Mouse (Mus musculus) MEL (cell line): Measurements from ENCODE around the gene Med31. TPM values are rescaled to one million over a fixed set of nuclear protein-coding genes. Genes with fewer than 3 reads are reported as not detected.

Experiments
- DNase-seq: peaks from one replicate; pipeline ENCODE4 v3.0.0; 2011; ENCODE audit warnings: low read depth, low spot score
- H3K27ac ChIP-seq: 2 replicates; pipeline ENCODE4 v1.5.1; 2012; ENCODE audit warnings: low read depth, mild to moderate bottlenecking, control low read depth, low read length, moderate library complexity; ENCODE audit not compliant: control insufficient read depth
- H3K27me3 ChIP-seq, 2 experiments: fragments of 150-350 bp in 1 of 2; sonication (generic) in 1 of 2; 2 replicates each; pipeline ENCODE4 v1.6.1; 2012; ENCODE audit warnings: low read length in 2 of 2, mild to moderate bottlenecking in 2 of 2, improper control_type of control experiment in 1 of 2, moderate library complexity in 1 of 2; ENCODE audit not compliant: insufficient read depth in 2 of 2, control insufficient read depth in 1 of 2
- H3K36me3 ChIP-seq, 2 experiments: 2 replicates each; pipeline ENCODE4 v1.6.1; 2012 to 2014; ENCODE audit warnings: low read length in 2 of 2, improper control_type of control experiment in 1 of 2, inconsistent platforms in 1 of 2, mild to moderate bottlenecking in 1 of 2; ENCODE audit not compliant: insufficient read depth in 2 of 2, control insufficient read depth in 1 of 2
- H3K4me1 ChIP-seq, 2 experiments: fragments of 150-350 bp in 1 of 2; sonication (generic) in 1 of 2; 2 replicates each; pipeline ENCODE4 v1.6.1; 2012; ENCODE audit warnings: low read length in 2 of 2, improper control_type of control experiment in 1 of 2, mild to moderate bottlenecking in 1 of 2; ENCODE audit not compliant: insufficient read depth in 2 of 2, control insufficient read depth in 1 of 2
- H3K4me3 ChIP-seq, 2 experiments: fragments of 150-350 bp in 1 of 2; sonication (generic) in 1 of 2; 2 replicates each; pipeline ENCODE4 v1.5.1; 2012; ENCODE audit warnings: low read depth in 2 of 2, low read length in 2 of 2, mild to moderate bottlenecking in 2 of 2, moderate library complexity in 2 of 2, control low read depth in 1 of 2, improper control_type of control experiment in 1 of 2; ENCODE audit not compliant: control insufficient read depth in 1 of 2, insufficient read depth in 1 of 2
- H3K79me2 ChIP-seq: 2 replicates; pipeline ENCODE4 v1.6.1; 2012; ENCODE audit warnings: mild to moderate bottlenecking, low read length, moderate library complexity; ENCODE audit not compliant: control insufficient read depth, poor library complexity, insufficient read depth
- H3K9ac ChIP-seq: 2 replicates; pipeline ENCODE4 v1.6.1; 2012; ENCODE audit warnings: low read depth, mild to moderate bottlenecking, control low read depth, low read length, moderate library complexity; ENCODE audit not compliant: control insufficient read depth, poor library complexity, severe bottlenecking
- H3K9me3 ChIP-seq: fragments of 150-350 bp; sonication (generic); replicated peaks from 2 replicates; pipeline ENCODE4 v1.6.1; 2012; ENCODE audit warnings: mild to moderate bottlenecking, low read length, improper control_type of control experiment, moderate library complexity; ENCODE audit not compliant: insufficient read depth
- BHLHE40 ChIP-seq: IDR thresholded peaks from 2 replicates; pipeline ENCODE4 v1.6.1; 2012; ENCODE audit warnings: low read depth, mild to moderate bottlenecking, inconsistent platforms, low read length, improper control_type of control experiment, borderline replicate concordance
- CHD1 ChIP-seq: IDR thresholded peaks from 2 replicates; pipeline ENCODE4 v1.6.1; 2012; ENCODE audit warnings: low read depth, mild to moderate bottlenecking, inconsistent platforms, low read length, improper control_type of control experiment
- CHD2 ChIP-seq: IDR thresholded peaks from 2 replicates; pipeline ENCODE4 v1.6.1; 2011; ENCODE audit warnings: low read length, improper control_type of control experiment
- ETS1 ChIP-seq: IDR thresholded peaks from 2 replicates; pipeline ENCODE4 v1.6.1; 2012; ENCODE audit warnings: low read depth, mild to moderate bottlenecking, inconsistent platforms, low read length, improper control_type of control experiment, moderate library complexity
- GABPA ChIP-seq: IDR thresholded peaks from 2 replicates; pipeline ENCODE4 v1.6.1; 2012; ENCODE audit warnings: low read depth, mild to moderate bottlenecking, inconsistent platforms, low read length, improper control_type of control experiment, moderate library complexity
- JUND ChIP-seq: IDR thresholded peaks from 2 replicates; pipeline ENCODE4 v1.6.1; 2011; ENCODE audit warnings: low read depth, mild to moderate bottlenecking, improper control_type of control experiment, low read length
- KAT2A ChIP-seq: conservative IDR thresholded peaks from 2 replicates; pipeline ENCODE4 v1.6.1; 2012; ENCODE audit warnings: low read depth, low read length, improper control_type of control experiment, inconsistent platforms
- MAFK ChIP-seq: IDR thresholded peaks from 2 replicates; pipeline ENCODE4 v1.6.1; 2011; ENCODE audit warnings: low read depth, mild to moderate bottlenecking, low read length, improper control_type of control experiment, borderline replicate concordance
- MAZ ChIP-seq: IDR thresholded peaks from 2 replicates; pipeline ENCODE4 v1.6.1; 2012; ENCODE audit warnings: low read depth, mild to moderate bottlenecking, inconsistent platforms, low read length, improper control_type of control experiment
- MYC ChIP-seq: IDR thresholded peaks from 2 replicates; pipeline ENCODE4 v1.6.1; 2011; ENCODE audit warnings: low read depth, mild to moderate bottlenecking, low read length, improper control_type of control experiment, moderate library complexity
- NELFE ChIP-seq: IDR thresholded peaks from 2 replicates; pipeline ENCODE4 v1.6.1; 2011; ENCODE audit warnings: low read depth, low read length, improper control_type of control experiment
- NRF1 ChIP-seq: IDR thresholded peaks from 2 replicates; pipeline ENCODE4 v1.6.1; 2014; ENCODE audit warnings: low read depth, mild to moderate bottlenecking, inconsistent platforms, low read length, improper control_type of control experiment, moderate library complexity; ENCODE audit not compliant: poor library complexity, insufficient read depth, severe bottlenecking
- POLR2AphosphoS5 ChIP-seq: IDR thresholded peaks from 2 replicates; pipeline ENCODE4 v1.6.1; 2012; ENCODE audit warnings: low read depth, borderline replicate concordance, mild to moderate bottlenecking, inconsistent platforms, low read length, moderate library complexity, mixed read lengths
- RAD21 ChIP-seq: IDR thresholded peaks from 2 replicates; pipeline ENCODE4 v1.6.1; 2011; ENCODE audit warnings: mild to moderate bottlenecking, low read depth, low read length, improper control_type of control experiment
- RCOR1 ChIP-seq: IDR thresholded peaks from 2 replicates; pipeline ENCODE4 v1.6.1; 2012; ENCODE audit warnings: low read depth, mild to moderate bottlenecking, inconsistent platforms, low read length, improper control_type of control experiment
- SIN3A ChIP-seq: IDR thresholded peaks from 2 replicates; pipeline ENCODE4 v1.6.1; 2012; ENCODE audit warnings: low read length, improper control_type of control experiment, inconsistent platforms
- SMC3 ChIP-seq: IDR thresholded peaks from 2 replicates; pipeline ENCODE4 v1.6.1; 2011; ENCODE audit warnings: low read depth, low read length, improper control_type of control experiment
- TBP ChIP-seq: IDR thresholded peaks from 2 replicates; pipeline ENCODE4 v1.8.0; 2011; ENCODE audit warnings: low read depth, low read length, improper control_type of control experiment
- TCF12 ChIP-seq: IDR thresholded peaks from 2 replicates; pipeline ENCODE4 v1.6.1; 2014; ENCODE audit warnings: low read depth, mild to moderate bottlenecking, inconsistent platforms, low read length, improper control_type of control experiment, moderate library complexity
- USF2 ChIP-seq, 2 experiments: IDR thresholded peaks; 2 replicates each; pipeline ENCODE4 v1.6.1; 2011 to 2012; ENCODE audit warnings: improper control_type of control experiment in 2 of 2, low read length in 2 of 2, borderline replicate concordance in 1 of 2, inconsistent platforms in 1 of 2, low read depth in 1 of 2, mild to moderate bottlenecking in 1 of 2; ENCODE audit not compliant: insufficient read depth in 1 of 2
- ZKSCAN1 ChIP-seq: IDR thresholded peaks from 2 replicates; pipeline ENCODE4 v1.6.1; 2012; ENCODE audit warnings: low read depth, mild to moderate bottlenecking, inconsistent platforms, low read length, improper control_type of control experiment, moderate library complexity
- polyA plus RNA-seq, 2 experiments: library from polyadenylated mRNA; stranded (reverse) in 1 of 2; unstranded in 1 of 2; fragments of >175 nt in 1 of 2; fragments of >200 nt in 1 of 2; gene quantifications; 2 replicates each; pipeline versions ENCODE4 v1.2.1 to v1.2.4; 2012; ENCODE audit warnings: low replicate concordance in 2 of 2, low read depth in 1 of 2; ENCODE audit not compliant: insufficient read length in 2 of 2, insufficient read depth in 1 of 2, missing spikeins in 1 of 2
- total RNA-seq: library from RNA; depleted of rRNA; stranded (reverse); fragments of 300-350 nt; gene quantifications from 2 replicates; pipeline ENCODE4 v1.2.3, GENCODE M21; 2012

Gene Med31
- total and polyA plus RNA-seq, 3 experiments = 12.1 to 21.1 TPM; not detected in 1

DNA sequence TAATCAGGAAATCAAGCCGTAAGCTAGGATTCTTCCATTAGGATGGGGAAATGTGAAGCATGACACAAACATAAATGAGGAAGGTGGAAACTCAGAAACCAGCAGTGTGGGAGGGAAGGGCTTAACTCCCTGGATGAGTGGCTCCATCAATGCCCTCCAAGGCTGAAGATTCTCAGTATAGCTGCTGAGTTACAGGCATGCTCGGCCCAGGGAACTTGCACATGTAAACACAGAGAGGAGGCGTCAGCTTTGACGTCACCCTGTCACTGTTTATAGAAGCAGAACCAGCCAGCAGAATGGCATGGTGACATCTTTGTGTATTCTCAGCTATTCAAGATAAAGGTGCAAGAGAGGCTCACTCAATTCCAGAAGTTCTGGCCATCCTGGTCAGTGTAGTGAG, 31.1 kb downstream of the Med31 start:
- Histone ChIP-seq H3K9ac (no peak overlapping the region), H3K4me3 (no peak overlapping the region), H3K27me3 (no peaks in the 10 kb centered on the region), H3K36me3 (peaks cover 0 to 23% of the 10 kb centered on the region in 2 experiments; a peak in 2 of 4 replicates), H3K4me1 (no peaks in the 10 kb centered on the region), H3K79me2 (0 out of 2 replicates have a peak, but pooled peaks cover 1% of the 10 kb centered on the region), H3K9me3 (no peaks in the 10 kb centered on the region), H3K27ac (no peak overlapping the region)
- TF ChIP-seq TCF12 (no peak), RCOR1 (no peak), NELFE (no peak), USF2 (IDR thresholded peaks at IDR 0.05; ENCODE audit: borderline replicate concordance in 1 of 2, insufficient read depth in 1 of 2, low read depth in 1 of 2, low read length in 2 of 2) (no peak), BHLHE40 (no peak), ETS1 (no peak), JUND (no peak), MYC (no peak), POLR2AphosphoS5 (no peak), SMC3 (no peak), MAZ (no peak), RAD21 (no peak), SIN3A (no peak), NRF1 (no peak), CHD2 (no peak), CHD1 (no peak)
- no peak for DNase-seq

DNA sequence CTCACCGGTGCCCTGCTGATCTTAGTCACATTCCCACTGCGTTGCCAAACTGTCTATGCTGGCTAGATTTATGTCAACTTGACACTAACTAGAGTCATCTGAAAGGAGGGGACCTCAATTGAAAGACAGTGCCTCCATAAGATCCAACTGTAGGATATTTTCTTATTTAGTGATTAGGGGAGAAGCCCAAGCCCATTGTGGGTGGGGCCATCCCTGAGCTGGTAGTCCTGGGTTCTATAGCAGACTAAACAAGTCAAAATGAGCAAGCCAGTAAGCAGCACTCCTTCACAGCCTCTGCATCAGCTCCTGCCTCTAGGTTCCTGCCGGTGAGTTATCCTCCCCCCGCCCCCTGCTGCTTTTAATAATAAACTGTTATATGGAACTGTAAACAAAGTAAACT, 34.3 kb downstream of the Med31 start:
- H3K27ac ChIP-seq = no peak overlapping the region
- TF ChIP-seq NRF1 (no peak), KAT2A (no peak), BHLHE40 (no peak), MAFK (no peak), TBP (no peak), USF2 (IDR thresholded peaks at IDR 0.05; ENCODE audit: borderline replicate concordance in 1 of 2, insufficient read depth in 1 of 2, low read depth in 1 of 2, low read length in 2 of 2) (no peak), CHD2 (no peak), RAD21 (no peak), GABPA (no peak), MYC (no peak), ZKSCAN1 (no peak)
- DNase-seq = no peak
- no peak overlapping the region for H3K4me3 ChIP-seq
- H3K4me1 ChIP-seq = no peaks in the 10 kb centered on the region
- no peak overlapping the region for H3K9ac ChIP-seq
- H3K9me3 ChIP-seq = no peaks in the 10 kb centered on the region
- H3K36me3 ChIP-seq = peaks cover 0 to 19% of the 10 kb centered on the region in 2 experiments; a peak in 2 of 4 replicates
- H3K79me2 ChIP-seq = 0 out of 2 replicates have a peak, but pooled peaks cover 1% of the 10 kb centered on the region
- no peaks in the 10 kb centered on the region for H3K27me3 ChIP-seq
